19 mouse cellular contexts compared by ENCODE assay signal in genomic region chr11:51414520-51414919, GRCm38 (mm10).
DNase-seq lines count a peak whose midpoint lies in the region; ATAC-seq and TF ChIP-seq lines count a peak whose summit lies in the region.
"Had no signal": no experiment of that assay in that cellular context is flagged by ENCODE, and none has a peak within 500 bp of the region (broad histone marks: within the 10 kb centered on the region; RNA-seq: fewer than 3 reads in every experiment).

No protein-coding gene starts in this region.

- ATAC-seq in forebrain, embryonic 14.5 days: no peak
- no peak for ATAC-seq in forebrain, embryonic 12.5 days (ENCODE audit: low FRiP score)
- no peak for ATAC-seq in liver, embryonic 12.5 days
- no peak for ATAC-seq in liver, postnatal 0 days
- 0 out of 2 replicates have a peak, but pooled peaks have one; percentile 11 for ATAC-seq in lung, embryonic 16.5 days (ENCODE audit: low read depth)
- no peak for ATAC-seq in midbrain, embryonic 13.5 days
- ATAC-seq: activated CD4-positive, CD25-positive, alpha-beta regulatory T cell, adult 4 months; inflammation-experienced regulatory T-cells, adult 6 months; Patski had no signal

- H3K27me3 ChIP-seq in forebrain, embryonic 14.5 days (replicated peaks; ENCODE audit: control insufficient read depth, insufficient read depth, low read length): no peaks in the 10 kb centered on the region
- H3K27me3 ChIP-seq in forebrain, embryonic 12.5 days: no peaks in the 10 kb centered on the region
- 0 out of 2 replicates have a peak, but pooled peaks cover 11% of the 10 kb centered on the region for H3K27me3 ChIP-seq in liver, embryonic 12.5 days (replicated peaks)
- H3K27me3 ChIP-seq in liver, postnatal 0 days (ENCODE audit: insufficient read depth, low read length): no peaks in the 10 kb centered on the region
- H3K27me3 ChIP-seq in lung, embryonic 16.5 days (ENCODE audit: control insufficient read depth, insufficient read depth, low read depth, low read length): no peaks in the 10 kb centered on the region
- no peaks in the 10 kb centered on the region for H3K27me3 ChIP-seq in midbrain, embryonic 13.5 days
- H3K27me3 ChIP-seq: hindbrain, embryonic 15.5 days had no signal

- intact Hi-C loops in left cerebral cortex, postnatal 4 days (cut with DNase I): no loop called here

- H3K4me2 ChIP-seq in forebrain, embryonic 14.5 days (ENCODE audit: low read length): no peak overlapping the region
- no peak overlapping the region for H3K4me2 ChIP-seq in forebrain, embryonic 12.5 days
- H3K4me2 ChIP-seq in liver, embryonic 12.5 days: 0 out of 2 replicates have a peak overlapping the region, but pooled peaks have one; percentile 29
- H3K4me2 ChIP-seq in liver, postnatal 0 days (ENCODE audit: low read depth, low read length): no peak overlapping the region
- no peak overlapping the region for H3K4me2 ChIP-seq in lung, embryonic 16.5 days (ENCODE audit: low read depth, low read length)
- H3K4me2 ChIP-seq in midbrain, embryonic 13.5 days (replicated peaks): no peak overlapping the region
- H3K4me2 ChIP-seq: heart, embryonic 12.5 days; hindbrain, embryonic 15.5 days had no signal

- H3K4me1 ChIP-seq in forebrain, embryonic 14.5 days (ENCODE audit: control insufficient read depth, insufficient read depth, low read length): no peaks in the 10 kb centered on the region
- peaks cover 5% of the 10 kb centered on the region for H3K4me1 ChIP-seq in forebrain, embryonic 12.5 days
- peaks cover 59% of the 10 kb centered on the region for H3K4me1 ChIP-seq in liver, embryonic 12.5 days
- no peaks in the 10 kb centered on the region for H3K4me1 ChIP-seq in liver, postnatal 0 days (ENCODE audit: insufficient read depth)
- H3K4me1 ChIP-seq in lung, embryonic 16.5 days (replicated peaks; ENCODE audit: control insufficient read depth, insufficient read depth, low read length): 0 out of 2 replicates have a peak, but pooled peaks cover 3% of the 10 kb centered on the region
- no peaks in the 10 kb centered on the region for H3K4me1 ChIP-seq in midbrain, embryonic 13.5 days (replicated peaks)
- H3K4me1 ChIP-seq: hindbrain, embryonic 15.5 days had no signal

- no peak for TF ChIP-seq EP300 in liver, postnatal 0 days (IDR thresholded peaks at IDR 0.05; ENCODE audit: low read depth)

- 71% methylated on average over 7 of the region's 7 CpGs for WGBS in forebrain, embryonic 14.5 days
- 87% methylated on average over 7 of the region's 7 CpGs for WGBS in forebrain, embryonic 12.5 days
- 81% methylated on average over 7 of the region's 7 CpGs for WGBS in liver, embryonic 12.5 days (ENCODE audit: insufficient replicate concordance)
- WGBS in liver, postnatal 0 days (ENCODE audit: insufficient replicate concordance): 76% methylated on average over 7 of the region's 7 CpGs
- 55% methylated on average over 7 of the region's 7 CpGs for WGBS in lung, embryonic 16.5 days
- WGBS in midbrain, embryonic 13.5 days: 86% methylated on average over 7 of the region's 7 CpGs

- no peak overlapping the region for H3K4me3 ChIP-seq in forebrain, embryonic 14.5 days (ENCODE audit: low read depth, low read length)
- H3K4me3 ChIP-seq in forebrain, embryonic 12.5 days (replicated peaks): no peak overlapping the region
- H3K4me3 ChIP-seq in liver, embryonic 12.5 days: no peak overlapping the region
- no peak overlapping the region for H3K4me3 ChIP-seq in liver, postnatal 0 days (ENCODE audit: low read depth, low read length)
- no peak overlapping the region for H3K4me3 ChIP-seq in lung, embryonic 16.5 days (ENCODE audit: low read length)
- H3K4me3 ChIP-seq in midbrain, embryonic 13.5 days (replicated peaks): no peak overlapping the region
- H3K4me3 ChIP-seq: gastrocnemius, adult 2 months; heart, embryonic 12.5 days; hindbrain, embryonic 15.5 days had no signal

- H3K36me3 ChIP-seq in forebrain, embryonic 14.5 days (ENCODE audit: control insufficient read depth, insufficient read depth, low read length): no peaks in the 10 kb centered on the region
- no peaks in the 10 kb centered on the region for H3K36me3 ChIP-seq in forebrain, embryonic 12.5 days (replicated peaks)
- no peaks in the 10 kb centered on the region for H3K36me3 ChIP-seq in liver, embryonic 12.5 days
- H3K36me3 ChIP-seq in liver, postnatal 0 days (replicated peaks; ENCODE audit: insufficient read depth, low read length): no peaks in the 10 kb centered on the region
- H3K36me3 ChIP-seq in lung, embryonic 16.5 days (ENCODE audit: control insufficient read depth, insufficient read depth, low read length): no peaks in the 10 kb centered on the region
- H3K36me3 ChIP-seq in midbrain, embryonic 13.5 days: no peaks in the 10 kb centered on the region
- H3K36me3 ChIP-seq: heart, embryonic 12.5 days; hindbrain, embryonic 15.5 days had no signal

- DNase-seq in forebrain, embryonic 14.5 days (ENCODE audit: low spot score): peak; percentile 21
- DNase-seq in liver, postnatal 0 days: no peak
- no peak for DNase-seq in lung, postnatal 10 days
- no peak for DNase-seq in left cerebral cortex, postnatal 4 days
- DNase-seq: adrenal gland, postnatal 14 days; cerebellum, adult 18-20 months; cerebellum, adult 9-11 months; cerebellum, postnatal 36 days; gastrocnemius, adult 2 months; gastrocnemius, postnatal 25 days had no signal

- H3K9ac ChIP-seq in forebrain, embryonic 14.5 days (ENCODE audit: low read length): no peak overlapping the region
- H3K9ac ChIP-seq in forebrain, embryonic 12.5 days: no peak overlapping the region
- no peak overlapping the region for H3K9ac ChIP-seq in liver, embryonic 12.5 days
- no peak overlapping the region for H3K9ac ChIP-seq in liver, postnatal 0 days (replicated peaks)
- H3K9ac ChIP-seq in lung, embryonic 16.5 days (ENCODE audit: low read length): no peak overlapping the region
- H3K9ac ChIP-seq in midbrain, embryonic 13.5 days (replicated peaks): no peak overlapping the region
- H3K9ac ChIP-seq: heart, embryonic 12.5 days; hindbrain, embryonic 15.5 days had no signal

- TF ChIP-seq CTCF in liver, postnatal 0 days (IDR thresholded peaks at IDR 0.05; ENCODE audit: low read depth): no peak

- no peak overlapping the region for H3K27ac ChIP-seq in forebrain, embryonic 14.5 days (ENCODE audit: low read depth, low read length)
- no peak overlapping the region for H3K27ac ChIP-seq in forebrain, embryonic 12.5 days
- H3K27ac ChIP-seq in liver, embryonic 12.5 days: peak overlapping the region; percentile 64; the same call in 1 of the 2 replicates
- H3K27ac ChIP-seq in liver, postnatal 0 days (ENCODE audit: low read depth): no peak overlapping the region
- no peak overlapping the region for H3K27ac ChIP-seq in lung, embryonic 16.5 days (ENCODE audit: low read length)
- H3K27ac ChIP-seq in midbrain, embryonic 13.5 days: no peak overlapping the region
- H3K27ac ChIP-seq: gastrocnemius, adult 2 months; hindbrain, embryonic 15.5 days had no signal

- H3K9me3 ChIP-seq in forebrain, embryonic 14.5 days (replicated peaks; ENCODE audit: control insufficient read depth, low read length): no peaks in the 10 kb centered on the region
- H3K9me3 ChIP-seq in forebrain, embryonic 12.5 days: no peaks in the 10 kb centered on the region
- no peaks in the 10 kb centered on the region for H3K9me3 ChIP-seq in liver, embryonic 12.5 days (replicated peaks)
- H3K9me3 ChIP-seq in liver, postnatal 0 days (ENCODE audit: low read length): no peaks in the 10 kb centered on the region
- H3K9me3 ChIP-seq in lung, embryonic 16.5 days (ENCODE audit: control insufficient read depth, low read length): no peaks in the 10 kb centered on the region
- H3K9me3 ChIP-seq in midbrain, embryonic 13.5 days: no peaks in the 10 kb centered on the region
- H3K9me3 ChIP-seq: heart, embryonic 12.5 days; hindbrain, embryonic 15.5 days had no signal
